Mouse (Mus musculus) intestine, postnatal 0 days (tissue): ENCODE data around the gene Anp32b. TPM values are rescaled to one million over a fixed set of nuclear protein-coding genes. Genes with fewer than 3 reads are reported as not detected.

Experiments
- ATAC-seq: fragments of 200-750 bp; cut with Nextera tagmentation; 2 replicates; pipeline ENCODE4 v1.8.0; 2017; ENCODE audit warnings: mild to moderate bottlenecking, moderate TSS enrichment, moderate library complexity
- H3K27ac ChIP-seq: fragments of 300-500 bp; sonication (generic); 2 replicates; pipeline ENCODE4 v1.5.1; 2014; ENCODE audit warnings: mild to moderate bottlenecking, low read depth, low read length, moderate library complexity
- H3K27me3 ChIP-seq: fragments of 300-500 bp; sonication (generic); replicated peaks from 2 replicates; pipeline ENCODE4 v1.6.1; 2014; ENCODE audit warnings: low read length, mixed read lengths; ENCODE audit not compliant: control insufficient read depth, insufficient read depth
- H3K36me3 ChIP-seq: fragments of 300-500 bp; sonication (generic); 2 replicates; pipeline ENCODE4 v1.6.1; 2014; ENCODE audit warnings: mild to moderate bottlenecking, moderate library complexity; ENCODE audit not compliant: control insufficient read depth, insufficient read depth
- H3K4me1 ChIP-seq: fragments of 300-500 bp; sonication (generic); replicated peaks from 2 replicates; pipeline ENCODE4 v1.6.1; 2014; ENCODE audit warnings: antibody characterized with exemption, low read length, mixed read lengths; ENCODE audit not compliant: control insufficient read depth, insufficient read depth
- H3K4me2 ChIP-seq: fragments of 300-500 bp; sonication (generic); replicated peaks from 2 replicates; pipeline ENCODE4 v1.6.1; 2014; ENCODE audit warnings: low read depth, mild to moderate bottlenecking, moderate library complexity
- H3K4me3 ChIP-seq: fragments of 300-500 bp; sonication (generic); 2 replicates; pipeline ENCODE4 v1.5.1; 2014; ENCODE audit warnings: low read depth, low read length
- H3K9ac ChIP-seq: fragments of 300-500 bp; sonication (generic); 2 replicates; pipeline ENCODE4 v1.6.1; 2014; ENCODE audit warnings: mild to moderate bottlenecking, low read depth, low read length
- H3K9me3 ChIP-seq: fragments of 300-500 bp; sonication (generic); 2 replicates; pipeline ENCODE4 v1.6.1; 2016; ENCODE audit warnings: mixed run types; ENCODE audit not compliant: control insufficient read depth
- CTCF ChIP-seq: sonication (generic); IDR thresholded peaks from 2 replicates; pipeline ENCODE4 v1.5.1; 2016; ENCODE audit warnings: low read depth, mild to moderate bottlenecking, control low read depth, antibody characterized with exemption, moderate library complexity
- WGBS: fragments of 180-500 bp; shearing (Covaris S2); extraction: QIAGEN DNeasy Blood & Tissue Kit; methylation state at CpG from one replicate; pipeline ENCODE4 v1.1.7; 2014; 5-methylcytosine and 5-hydroxymethylcytosine counted together
- polyA plus RNA-seq: library from polyadenylated mRNA; unstranded; fragments of >200 nt; fragmentation: Nextera tagmentation; extraction: Ambion mirVana; gene quantifications from 2 replicates; pipeline ENCODE4 v1.2.1, GENCODE M21; 2015

The Anp32b gene
- polyA plus RNA-seq, 1 experiment from 2014 or later: 98.5 TPM

- H3K27ac ChIP-seq: peak overlapping the region; percentile 74
- H3K36me3 ChIP-seq: peaks cover 12% of the 10 kb centered on the region
- WGBS: under 1% methylated on average over 87 of the region's 94 CpGs
- peak overlapping the region; percentile 61 for H3K4me3 ChIP-seq
- TF ChIP-seq CTCF: no peak
- peak overlapping the region; percentile 99 for H3K4me2 ChIP-seq
- peak; percentile 94 for ATAC-seq
- H3K9ac ChIP-seq: peak overlapping the region; percentile 62
- H3K4me1 ChIP-seq: no peaks in the 10 kb centered on the region
- no peaks in the 10 kb centered on the region for H3K9me3 ChIP-seq
- no peaks in the 10 kb centered on the region for H3K27me3 ChIP-seq
Observed at GRCm38 (mm10) chr4:46506801-46507610, 56.3 kb downstream of the Anp32b start.

GRCm38 (mm10) chr4:46507736-46508460 is 57.2 kb downstream of the Anp32b start:
- Histone ChIP-seq H3K27me3 (no peaks in the 10 kb centered on the region), H3K9ac (no peak overlapping the region), H3K27ac (no peak overlapping the region), H3K9me3 (no peaks in the 10 kb centered on the region), H3K4me3 (peak overlapping the region; percentile 61), H3K4me1 (no peaks in the 10 kb centered on the region), H3K4me2 (peak overlapping the region; percentile 99), H3K36me3 (peaks cover 3% of the 10 kb centered on the region)
- WGBS: 13% methylated on average over 16 of the region's 16 CpGs
- TF ChIP-seq CTCF: peak; percentile 91
- ATAC-seq: peak; percentile 37; the same call in 1 of the 2 replicates

GRCm38 (mm10) chr4:46520491-46520890 is 69.8 kb downstream of the Anp32b start:
- TF ChIP-seq CTCF: no peak
- H3K27ac ChIP-seq: no peak overlapping the region
- no peaks in the 10 kb centered on the region for H3K4me1 ChIP-seq
- no peaks in the 10 kb centered on the region for H3K27me3 ChIP-seq
- WGBS: 83% methylated on average over 2 of the region's 2 CpGs
- no peak overlapping the region for H3K4me2 ChIP-seq
- H3K9ac ChIP-seq: no peak overlapping the region
- no peaks in the 10 kb centered on the region for H3K9me3 ChIP-seq
- no peak overlapping the region for H3K4me3 ChIP-seq
- H3K36me3 ChIP-seq: peaks cover 26% of the 10 kb centered on the region
- no peak for ATAC-seq

GRCm38 (mm10) chr4:46521457-46521856 is 70.8 kb downstream of the Anp32b start:
- Histone ChIP-seq H3K9ac (no peak overlapping the region), H3K36me3 (peaks cover 26% of the 10 kb centered on the region), H3K27ac (no peak overlapping the region), H3K4me1 (no peaks in the 10 kb centered on the region), H3K9me3 (no peaks in the 10 kb centered on the region), H3K4me3 (no peak overlapping the region), H3K27me3 (no peaks in the 10 kb centered on the region), H3K4me2 (no peak overlapping the region)
- 85% methylated on average over 10 of the region's 10 CpGs for WGBS
- ATAC-seq: no peak
- TF ChIP-seq CTCF: no peak

Other genes with a start within 250 kb of the Anp32b start
- not detected in 2 replicates for gene Foxe1, start 107.3 kb upstream of the Anp32b start, polyA plus RNA-seq
- gene Trmo, start 61.5 kb upstream of the Anp32b start, polyA plus RNA-seq: 5.9 and 7.0 TPM in 2 replicates
- 0.21 and 0.22 TPM in 2 replicates for gene Hemgn, start 37.4 kb upstream of the Anp32b start, polyA plus RNA-seq
- gene Nans, start 38.3 kb downstream of the Anp32b start, polyA plus RNA-seq: 67.4 and 81.3 TPM in 2 replicates
- gene Trim14, start 85.2 kb downstream of the Anp32b start, polyA plus RNA-seq: 14.1 and 15.7 TPM in 2 replicates
- 53.0 and 59.7 TPM in 2 replicates for gene Coro2a, start 151.3 kb downstream of the Anp32b start, polyA plus RNA-seq
- 5.1 and 5.2 TPM in 2 replicates for gene Tbc1d2, start 199.3 kb downstream of the Anp32b start, polyA plus RNA-seq